Mouse (Mus musculus): Measurements from ENCODE around the gene Lair1. TPM values are rescaled to one million over a fixed set of nuclear protein-coding genes. Genes with fewer than 3 reads are reported as not detected.
A peak's percentile ranks its signal among the peaks of the same experiment; 100 is the strongest.
"Not testable (repeated sequence)": the region's sequence is repeated elsewhere in the genome, so short reads cannot be mapped to it uniquely, and the experiment has no call there.

The Lair1 gene
- polyA plus RNA-seq, 1 experiment = 0.12 TPM

- TF ChIP-seq FLI1 (IDR thresholded peaks at IDR 0.05; ENCODE audit: low read length) (no peak), GATA1 (IDR thresholded peaks at IDR 0.05; ENCODE audit: borderline replicate concordance, low read length) (no peak)
- Histone ChIP-seq H3K36me3 (replicated peaks; ENCODE audit: low read length) (no peaks in the 10 kb centered on the region), H3K27me3 (replicated peaks) (peaks cover 3% of the 10 kb centered on the region), H3K4me3 (replicated peaks) (no peak overlapping the region), H3K9me3 (no peaks in the 10 kb centered on the region), H3K4me1 (peaks cover 48% of the 10 kb centered on the region)
These were observed 22.6 kb upstream of the Lair1 start for GRCm38 (mm10) chr7:4085562-4085961.

GRCm38 (mm10) chr7:4084161-4084560, 21.2 kb upstream of the Lair1 start:
- Histone ChIP-seq H3K4me3 (replicated peaks) (no peak overlapping the region), H3K36me3 (replicated peaks; ENCODE audit: low read length) (no peaks in the 10 kb centered on the region), H3K9me3 (no peaks in the 10 kb centered on the region), H3K27me3 (replicated peaks) (peaks cover 5% of the 10 kb centered on the region), H3K4me1 (peaks cover 49% of the 10 kb centered on the region)
- TF ChIP-seq GATA1 (IDR thresholded peaks at IDR 0.05; ENCODE audit: borderline replicate concordance, low read length) = no peak

GRCm38 (mm10) chr7:4082804-4083203, 19.8 kb upstream of the Lair1 start:
- Histone ChIP-seq H3K9me3 (no peaks in the 10 kb centered on the region), H3K4me1 (peaks cover 46% of the 10 kb centered on the region), H3K27me3 (replicated peaks) (peaks cover 2% of the 10 kb centered on the region), H3K36me3 (replicated peaks; ENCODE audit: low read length) (no peaks in the 10 kb centered on the region), H3K4me3 (replicated peaks) (peak overlapping the region; percentile 88)
- TF ChIP-seq FLI1 (IDR thresholded peaks at IDR 0.05; ENCODE audit: low read length) (no peak), GATA1 (IDR thresholded peaks at IDR 0.05; ENCODE audit: borderline replicate concordance, low read length) (no peak)

GRCm38 (mm10) chr7:4081706-4082105, 18.7 kb upstream of the Lair1 start:
- TF ChIP-seq GATA1 (IDR thresholded peaks at IDR 0.05; ENCODE audit: borderline replicate concordance, low read length) = no peak
- no peaks in the 10 kb centered on the region for H3K36me3 ChIP-seq (replicated peaks; ENCODE audit: low read length)
- H3K4me3 ChIP-seq (replicated peaks) = no peak overlapping the region
- H3K9me3 ChIP-seq = no peaks in the 10 kb centered on the region
- peaks cover 39% of the 10 kb centered on the region for H3K4me1 ChIP-seq
- peaks cover 2% of the 10 kb centered on the region for H3K27me3 ChIP-seq (replicated peaks)

- Histone ChIP-seq H3K4me3 (replicated peaks) (no peak overlapping the region), H3K9me3 (no peaks in the 10 kb centered on the region), H3K27me3 (replicated peaks) (peaks cover 2% of the 10 kb centered on the region), H3K4me1 (peaks cover 39% of the 10 kb centered on the region), H3K36me3 (replicated peaks; ENCODE audit: low read length) (no peaks in the 10 kb centered on the region)
- TF ChIP-seq FLI1 (IDR thresholded peaks at IDR 0.05; ENCODE audit: low read length) = no peak
- no peak for TF ChIP-seq GATA1 (IDR thresholded peaks at IDR 0.05; ENCODE audit: borderline replicate concordance, low read length)
These were observed 17.5 kb upstream of the Lair1 start for GRCm38 (mm10) chr7:4080552-4080951.

- peaks cover 42% of the 10 kb centered on the region for H3K4me1 ChIP-seq
These were observed 16.5 kb upstream of the Lair1 start for GRCm38 (mm10) chr7:4079511-4079910.

GRCm38 (mm10) chr7:4073144-4073543, 10.1 kb upstream of the Lair1 start:
- no peaks in the 10 kb centered on the region for H3K9me3 ChIP-seq
- H3K4me3 ChIP-seq (replicated peaks) = no peak overlapping the region
- H3K36me3 ChIP-seq (replicated peaks; ENCODE audit: low read length) = no peaks in the 10 kb centered on the region
- TF ChIP-seq FLI1 (IDR thresholded peaks at IDR 0.05; ENCODE audit: low read length) (no peak), GATA1 (IDR thresholded peaks at IDR 0.05; ENCODE audit: borderline replicate concordance, low read length) (no peak)
- H3K4me1 ChIP-seq = peaks cover 13% of the 10 kb centered on the region
- H3K27me3 ChIP-seq (replicated peaks) = peaks cover 4% of the 10 kb centered on the region

More at GRCm38 (mm10) chr7:4079511-4079910, 16.5 kb upstream of the Lair1 start:
- Histone ChIP-seq H3K4me3 (replicated peaks) (no peak overlapping the region), H3K27me3 (replicated peaks) (peaks cover 6% of the 10 kb centered on the region), H3K9me3 (no peaks in the 10 kb centered on the region), H3K36me3 (replicated peaks; ENCODE audit: low read length) (no peaks in the 10 kb centered on the region)
- TF ChIP-seq GATA1 (IDR thresholded peaks at IDR 0.05; ENCODE audit: borderline replicate concordance, low read length) (no peak), FLI1 (IDR thresholded peaks at IDR 0.05; ENCODE audit: low read length) (no peak)

GRCm38 (mm10) chr7:4071066-4071465, 8.1 kb upstream of the Lair1 start:
- Histone ChIP-seq H3K36me3 (replicated peaks; ENCODE audit: low read length) (no peaks in the 10 kb centered on the region), H3K27me3 (replicated peaks) (peaks cover 10% of the 10 kb centered on the region), H3K4me3 (replicated peaks) (no peak overlapping the region), H3K4me1 (peaks cover 20% of the 10 kb centered on the region), H3K9me3 (no peaks in the 10 kb centered on the region)
- TF ChIP-seq GATA1 (IDR thresholded peaks at IDR 0.05; ENCODE audit: borderline replicate concordance, low read length) (no peak), FLI1 (IDR thresholded peaks at IDR 0.05; ENCODE audit: low read length) (no peak)

GRCm38 (mm10) chr7:4063714-4064425, 866 bp upstream of the Lair1 start:
- H3K4me1 ChIP-seq = peaks cover 26% of the 10 kb centered on the region
- H3K4me3 ChIP-seq (replicated peaks) = no peak overlapping the region
- TF ChIP-seq GATA1 (IDR thresholded peaks at IDR 0.05; ENCODE audit: borderline replicate concordance, low read length) = no peak
- no peak for TF ChIP-seq FLI1 (IDR thresholded peaks at IDR 0.05; ENCODE audit: low read length)
- no peaks in the 10 kb centered on the region for H3K9me3 ChIP-seq
- no peaks in the 10 kb centered on the region for H3K36me3 ChIP-seq (replicated peaks; ENCODE audit: low read length)
- peaks cover 5% of the 10 kb centered on the region for H3K27me3 ChIP-seq (replicated peaks)

GRCm38 (mm10) chr7:4060602-4061188, 2.3 kb downstream of the Lair1 start:
- H3K9me3 ChIP-seq; H3K36me3 ChIP-seq (replicated peaks; ENCODE audit: low read length); H3K27me3 ChIP-seq (replicated peaks): not testable (repeated sequence)

More at GRCm38 (mm10) chr7:4060602-4061188, 2.3 kb downstream of the Lair1 start:
- not testable (repeated sequence) for H3K4me3 ChIP-seq (replicated peaks)
- peaks cover 19% of the 10 kb centered on the region for H3K4me1 ChIP-seq
